Comparison of ENCODE assay signal across 1 mouse cellular context in the genomic region with DNA sequence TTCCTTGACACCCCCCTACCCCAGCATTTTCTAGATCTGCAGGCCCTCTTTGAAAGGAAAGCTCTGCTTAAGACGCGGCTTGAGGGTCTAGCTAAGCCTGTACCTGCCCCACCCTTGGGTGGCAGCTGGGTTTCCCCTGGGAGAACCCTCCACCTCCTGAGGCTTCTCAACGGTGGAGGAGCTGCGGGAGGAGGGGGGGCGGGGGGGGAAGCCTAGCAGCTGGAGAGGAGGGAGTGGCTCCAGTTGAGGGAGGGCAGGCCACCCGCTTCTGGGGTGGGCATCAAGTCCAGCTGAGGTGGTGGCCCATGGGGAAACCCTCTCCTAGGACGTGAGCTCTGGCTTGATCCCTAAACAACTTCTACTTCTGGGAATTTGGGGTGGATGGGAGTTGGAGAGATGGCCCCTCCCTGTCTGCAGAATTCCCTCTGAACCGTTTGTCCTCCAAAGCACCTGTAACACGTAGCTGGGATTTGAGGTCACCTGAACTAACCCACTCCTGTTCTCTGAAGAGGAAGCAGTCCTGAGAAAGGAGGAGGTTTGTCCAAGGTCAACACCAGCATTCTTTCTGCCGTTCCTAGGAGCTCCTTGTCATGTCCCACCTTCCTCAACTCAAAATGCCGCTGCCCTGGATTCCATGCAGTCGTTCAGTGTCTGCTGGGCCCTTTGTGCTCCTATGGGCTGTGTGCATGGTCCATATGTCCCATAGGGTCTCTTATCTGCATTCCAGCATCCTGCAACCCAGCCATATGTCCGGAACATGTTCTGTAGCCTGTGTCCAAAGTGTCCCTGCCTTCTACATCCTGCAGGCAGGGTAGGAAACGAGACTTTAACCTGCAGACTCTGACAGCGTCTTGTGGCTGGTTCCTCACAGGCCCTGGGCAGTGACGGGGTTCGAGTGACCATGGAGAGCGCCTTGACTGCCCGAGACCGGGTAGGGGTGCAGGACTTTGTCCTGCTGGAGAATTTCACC.
A peak's percentile ranks its signal among the peaks of the same experiment; 100 is the strongest.
TF ChIP-seq lines count a peak whose summit lies in the region.

No protein-coding gene starts in this region.

TF ChIP-seq in CH12.LX, 34 proteins besides CTCF, POLR2A, EP300 and RAD21 (continued from another document):
- TF ChIP-seq ETS1 (conservative IDR thresholded peaks at IDR 0.05; ENCODE audit: low read depth, low read length) (0 out of 2 replicates have a peak, but pooled peaks have one; percentile 13), IRF4 (IDR thresholded peaks at IDR 0.05; ENCODE audit: low read depth, low read length) (peak; percentile 4; the same call in 1 of the 2 replicates), MEF2A (IDR thresholded peaks at IDR 0.05; ENCODE audit: borderline replicate concordance, low read depth, low read length) (no peak), MXI1 (IDR thresholded peaks at IDR 0.05; ENCODE audit: low read depth, low read length) (0 out of 2 replicates have a peak, but pooled peaks have one; percentile 25)
TF ChIP-seq in CH12.LX: peak in this region for 3.
